Mouse (Mus musculus) liver, embryonic 16.5 days (tissue): ENCODE data around the gene Arhgef5. TPM values are rescaled to one million over a fixed set of nuclear protein-coding genes. Genes with fewer than 3 reads are reported as not detected.

Experiments used
- ATAC-seq: fragments of 200-750 bp; cut with Nextera tagmentation; 2 replicates; pipeline ENCODE4 v1.8.0; 2017; ENCODE audit warnings: low read depth, mild to moderate bottlenecking, moderate number of reproducible peaks, moderate library complexity
- H3K27ac ChIP-seq: fragments of 300-500 bp; sonication (generic); 2 replicates; pipeline ENCODE4 v1.5.1; 2014; ENCODE audit warnings: mild to moderate bottlenecking, low read length
- H3K27me3 ChIP-seq: fragments of 300-500 bp; sonication (generic); 2 replicates; pipeline ENCODE4 v1.6.1; 2014; ENCODE audit warnings: low read depth, low read length, mixed read lengths; ENCODE audit not compliant: control insufficient read depth, insufficient read depth
- H3K36me3 ChIP-seq: fragments of 300-500 bp; sonication (generic); 2 replicates; pipeline ENCODE4 v1.6.1; 2014; ENCODE audit warnings: mild to moderate bottlenecking; ENCODE audit not compliant: control insufficient read depth, insufficient read depth
- H3K4me1 ChIP-seq: fragments of 300-500 bp; sonication (generic); 2 replicates; pipeline ENCODE4 v1.6.1; 2014; ENCODE audit warnings: low read depth, low read length, mixed read lengths; ENCODE audit not compliant: control insufficient read depth
- H3K4me2 ChIP-seq: fragments of 300-500 bp; sonication (generic); 2 replicates; pipeline ENCODE4 v1.6.1; 2014; ENCODE audit warnings: low read depth, low read length, mixed read lengths
- H3K4me3 ChIP-seq: fragments of 300-500 bp; sonication (generic); 2 replicates; pipeline ENCODE4 v1.5.1; 2014; ENCODE audit warnings: low read depth, mild to moderate bottlenecking, low read length
- H3K9ac ChIP-seq: fragments of 300-500 bp; sonication (generic); 2 replicates; pipeline ENCODE4 v1.6.1; 2014; ENCODE audit warnings: low read depth, low read length
- H3K9me3 ChIP-seq: fragments of 300-500 bp; sonication (generic); replicated peaks from 2 replicates; pipeline ENCODE4 v1.6.1; 2016; ENCODE audit warnings: low read length; ENCODE audit not compliant: control insufficient read depth
- WGBS: fragments of 180-500 bp; shearing (Covaris S2); extraction: QIAGEN DNeasy Blood & Tissue Kit; methylation state at CpG from one replicate; pipeline ENCODE4 v1.1.7; 2014; ENCODE audit not compliant: insufficient replicate concordance; 5-methylcytosine and 5-hydroxymethylcytosine counted together
- polyA plus RNA-seq: library from polyadenylated mRNA; unstranded; fragments of >200 nt; fragmentation: Nextera tagmentation; extraction: Ambion mirVana; gene quantifications from 2 replicates; pipeline ENCODE4 v1.2.1, GENCODE M21; 2015

Arhgef5 gene
- polyA plus RNA-seq, 1 experiment from 2014 or later, result 3.2 TPM

GRCm38 (mm10) chr6:43309454-43309853, 44.1 kb downstream of the Arhgef5 start, which contains the start of gene Nobox:
Gene Nobox, minus strand, starts transcription at chr6:43309554.
- no peaks in the 10 kb centered on the region for H3K9me3 ChIP-seq
- H3K27ac ChIP-seq, result no peak within 1 kb of the TSS
- ATAC-seq, result no peak
- H3K4me1 ChIP-seq, result no peaks in the 10 kb centered on the region
- WGBS, result 51% methylated on average over 16 of the region's 16 CpGs
- no peaks in the 10 kb centered on the region for H3K36me3 ChIP-seq
- no peak within 1 kb of the TSS for H3K4me2 ChIP-seq
- H3K27me3 ChIP-seq, result no peaks in the 10 kb centered on the region
- no peak within 1 kb of the TSS for H3K9ac ChIP-seq
- H3K4me3 ChIP-seq, result no peak within 1 kb of the TSS

DNA sequence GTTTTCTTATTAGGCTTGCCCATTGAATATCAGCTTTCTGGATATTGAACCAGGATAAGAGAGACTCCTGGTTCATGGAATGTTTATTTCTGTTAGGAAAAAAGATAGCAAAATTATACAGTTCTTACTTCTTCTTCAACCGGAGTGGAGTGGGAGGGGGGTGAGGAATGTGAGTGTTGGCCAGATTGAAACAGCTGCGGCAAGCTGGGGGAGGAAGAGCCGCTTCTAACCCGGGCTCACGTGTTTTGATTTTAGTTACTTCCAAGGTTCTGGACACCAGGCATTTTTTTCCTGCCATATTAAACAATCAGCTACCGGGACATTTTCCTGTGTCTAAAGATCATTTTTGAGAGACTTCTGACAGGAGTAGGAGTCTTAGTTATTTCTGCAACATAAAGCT, 44.7 kb downstream of the Arhgef5 start:
- H3K27ac ChIP-seq, result no peak overlapping the region

DNA sequence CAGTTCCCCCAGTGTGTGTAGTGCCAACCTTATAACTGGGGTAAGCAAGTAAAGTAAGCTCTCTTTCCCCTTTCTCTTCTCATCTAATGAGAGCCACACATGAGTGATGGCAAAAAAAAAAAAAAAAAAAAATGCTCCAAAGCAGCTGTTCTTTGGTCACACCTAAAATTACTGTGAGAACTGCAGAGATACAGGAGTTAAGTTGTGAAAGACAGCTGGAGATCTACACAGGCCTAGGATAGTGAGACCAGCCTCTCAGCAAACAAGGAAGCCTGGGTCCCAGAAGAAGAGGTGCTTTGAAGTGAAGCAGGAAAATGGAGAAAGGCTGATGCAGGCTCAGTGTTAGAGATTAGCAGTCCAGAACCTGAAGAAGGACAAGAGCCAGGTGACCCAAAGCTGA, 47.2 kb downstream of the Arhgef5 start:
- H3K36me3 ChIP-seq, result no peaks in the 10 kb centered on the region
- no peak overlapping the region for H3K4me2 ChIP-seq
- no peak overlapping the region for H3K4me3 ChIP-seq
- no peak overlapping the region for H3K9ac ChIP-seq
- no peak overlapping the region for H3K27ac ChIP-seq
- H3K27me3 ChIP-seq, result no peaks in the 10 kb centered on the region
- H3K4me1 ChIP-seq, result no peaks in the 10 kb centered on the region
- ATAC-seq, result no peak
- H3K9me3 ChIP-seq, result no peaks in the 10 kb centered on the region

More for the DNA sequence above, 44.7 kb downstream of the Arhgef5 start:
- ATAC-seq, result no peak
- H3K9ac ChIP-seq, result no peak overlapping the region
- no peaks in the 10 kb centered on the region for H3K4me1 ChIP-seq
- H3K9me3 ChIP-seq, result no peaks in the 10 kb centered on the region
- H3K27me3 ChIP-seq, result no peaks in the 10 kb centered on the region
- WGBS, result 78% methylated on average over 6 of the region's 6 CpGs
- H3K36me3 ChIP-seq, result no peaks in the 10 kb centered on the region
- H3K4me3 ChIP-seq, result no peak overlapping the region
- H3K4me2 ChIP-seq, result no peak overlapping the region

- Histone ChIP-seq H3K27me3 (no peaks in the 10 kb centered on the region), H3K9ac (no peak overlapping the region), H3K36me3 (no peaks in the 10 kb centered on the region), H3K4me3 (no peak overlapping the region), H3K4me1 (no peaks in the 10 kb centered on the region), H3K4me2 (no peak overlapping the region), H3K9me3 (no peaks in the 10 kb centered on the region), H3K27ac (no peak overlapping the region)
- WGBS, result 64% methylated on average over 8 of the region's 8 CpGs
- ATAC-seq, result no peak
Observed at GRCm38 (mm10) chr6:43312961-43313656, 47.7 kb downstream of the Arhgef5 start.

GRCm38 (mm10) chr6:43333479-43333878, 68.1 kb downstream of the Arhgef5 start:
- Histone ChIP-seq H3K9me3 (no peaks in the 10 kb centered on the region), H3K36me3 (no peaks in the 10 kb centered on the region), H3K4me1 (no peaks in the 10 kb centered on the region), H3K27ac (no peak overlapping the region), H3K4me2 (no peak overlapping the region), H3K27me3 (no peaks in the 10 kb centered on the region), H3K4me3 (no peak overlapping the region), H3K9ac (no peak overlapping the region)
- 55% methylated on average over 4 of the region's 4 CpGs for WGBS
- ATAC-seq, result no peak

DNA sequence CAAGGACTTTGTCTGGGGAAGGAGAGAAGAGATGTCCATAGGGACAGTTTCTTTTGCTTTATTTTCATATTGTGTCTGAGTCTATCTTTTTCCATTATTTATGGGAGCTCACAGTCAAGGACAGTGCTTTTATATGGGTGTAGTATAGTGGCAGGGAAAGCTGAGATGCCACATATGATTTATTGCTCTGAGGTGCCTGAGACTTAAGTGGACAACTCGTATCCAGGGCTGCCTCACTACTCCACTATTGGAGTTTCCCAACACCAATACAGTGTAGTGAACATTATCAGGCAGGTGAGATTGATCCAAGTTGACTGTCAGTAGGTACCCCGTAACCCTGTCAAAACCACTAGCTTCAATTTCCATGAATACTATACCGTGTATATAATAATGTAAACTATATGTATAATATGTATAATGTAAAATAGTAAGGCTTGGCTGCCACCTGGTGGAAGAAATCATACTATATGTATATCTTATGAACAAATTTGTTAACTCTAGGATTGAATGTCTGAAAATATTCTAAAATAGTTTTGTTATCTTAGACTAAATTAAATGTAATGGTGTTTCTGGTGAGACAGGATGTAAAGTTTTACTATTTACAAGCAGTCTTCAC, 70.3 kb downstream of the Arhgef5 start:
- ATAC-seq, result no peak
- Histone ChIP-seq H3K9me3 (no peaks in the 10 kb centered on the region), H3K27ac (no peak overlapping the region), H3K4me2 (no peak overlapping the region), H3K27me3 (no peaks in the 10 kb centered on the region), H3K36me3 (no peaks in the 10 kb centered on the region), H3K4me3 (no peak overlapping the region), H3K9ac (no peak overlapping the region), H3K4me1 (no peaks in the 10 kb centered on the region)
- 58% methylated on average over 3 of the region's 3 CpGs for WGBS

DNA sequence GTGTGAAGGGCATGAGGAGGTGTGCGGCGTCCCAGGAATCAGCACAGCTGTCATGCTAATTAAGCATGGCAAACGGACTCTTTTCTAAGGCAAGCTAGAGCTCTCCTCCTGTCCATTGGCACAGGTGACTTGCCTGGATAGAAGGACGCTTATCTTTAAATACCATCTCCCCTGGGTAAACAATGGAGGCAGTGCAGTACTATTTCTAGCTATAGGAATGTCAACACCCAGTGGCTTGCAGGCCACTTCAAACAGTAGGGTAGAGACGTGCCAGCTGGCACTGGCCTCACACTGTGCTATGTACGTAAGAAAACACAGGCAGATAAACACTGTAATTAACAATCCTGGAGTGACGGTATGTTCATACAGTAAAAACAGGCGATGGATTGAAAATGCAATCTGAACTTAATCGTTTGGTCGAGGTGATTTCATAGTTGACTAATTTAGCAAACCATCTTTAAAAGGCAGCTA, 72.1 kb downstream of the Arhgef5 start:
- Histone ChIP-seq H3K4me1 (no peaks in the 10 kb centered on the region), H3K4me3 (no peak overlapping the region), H3K4me2 (no peak overlapping the region), H3K9ac (no peak overlapping the region), H3K27ac (no peak overlapping the region), H3K27me3 (no peaks in the 10 kb centered on the region), H3K9me3 (no peaks in the 10 kb centered on the region), H3K36me3 (no peaks in the 10 kb centered on the region)
- ATAC-seq, result peak; percentile 76
- 45% methylated on average over 10 of the region's 10 CpGs for WGBS

DNA sequence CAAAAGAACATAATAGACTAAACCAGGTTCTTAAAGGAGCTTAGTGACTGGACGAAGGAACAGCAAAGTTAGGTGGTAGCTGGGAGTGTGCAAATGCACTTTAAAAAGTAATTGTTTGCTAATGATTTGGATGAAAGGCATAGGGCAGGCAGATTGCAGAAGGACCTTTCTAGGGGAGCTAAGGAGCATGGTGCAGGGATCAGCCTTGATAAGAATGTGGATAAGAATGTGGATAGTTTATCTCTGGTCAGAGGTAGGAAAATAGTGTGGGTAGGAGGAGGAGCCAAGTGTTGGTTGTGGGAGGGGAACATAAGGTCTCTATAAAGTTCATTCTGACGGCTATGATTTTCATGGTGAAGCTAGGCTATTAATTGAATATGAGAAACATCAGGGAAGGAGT, 73.4 kb downstream of the Arhgef5 start:
- no peaks in the 10 kb centered on the region for H3K27me3 ChIP-seq
- no peak overlapping the region for H3K27ac ChIP-seq
- 51% methylated on average over 2 of the region's 2 CpGs for WGBS
- H3K9me3 ChIP-seq, result no peaks in the 10 kb centered on the region
- no peak for ATAC-seq
- no peak overlapping the region for H3K9ac ChIP-seq
- no peaks in the 10 kb centered on the region for H3K4me1 ChIP-seq
- no peak overlapping the region for H3K4me2 ChIP-seq
- H3K36me3 ChIP-seq, result no peaks in the 10 kb centered on the region
- no peak overlapping the region for H3K4me3 ChIP-seq
